Mouse (Mus musculus): ENCODE data around the gene Ndel1.

DNA sequence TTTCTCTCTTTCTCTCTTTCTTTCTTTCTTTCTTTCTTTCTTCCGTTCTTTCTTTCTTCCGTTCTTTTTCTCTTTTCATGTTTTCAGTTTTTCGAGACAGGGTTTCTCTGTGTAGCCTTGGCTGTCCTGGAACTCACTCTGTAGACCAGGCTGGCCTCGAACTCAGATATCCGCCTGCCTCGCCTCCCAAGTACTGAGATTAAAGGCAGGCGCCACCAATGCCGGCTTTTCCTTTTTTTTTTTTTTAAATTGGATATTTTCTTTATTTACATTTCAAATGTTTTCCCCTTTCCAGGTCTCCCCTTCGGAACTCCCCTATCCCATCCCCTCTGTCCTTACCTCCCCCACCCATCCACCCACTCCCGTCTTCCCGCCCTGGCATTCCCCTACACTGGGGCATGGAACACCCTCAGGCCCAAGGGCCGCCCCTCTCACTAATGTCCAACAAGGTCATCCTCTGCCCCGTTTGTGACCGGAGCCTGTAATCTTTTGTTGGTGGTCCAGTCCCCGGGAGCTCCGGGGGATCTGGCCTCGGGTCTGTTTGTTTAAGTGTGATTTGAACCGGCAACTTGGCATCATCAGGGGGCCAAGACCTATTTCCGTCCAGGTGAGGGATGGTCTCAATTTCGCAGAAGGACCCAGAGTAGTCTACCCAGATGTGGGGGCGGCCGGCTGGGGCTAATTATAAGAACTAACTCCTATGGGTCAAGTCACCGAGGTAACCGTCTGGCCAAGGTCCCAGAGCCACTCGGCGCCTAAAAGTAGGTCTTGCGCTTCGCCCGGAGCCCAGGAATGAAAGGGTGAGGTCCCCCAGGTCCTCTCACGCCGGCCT, 29.1 kb upstream of the Ndel1 start:
- TF ChIP-seq CTCF (conservative IDR thresholded peaks at IDR 0.05 in 1 of 2, IDR thresholded peaks at IDR 0.05 in 1 of 2; ENCODE audit: low read depth in 2 of 2, low read length in 2 of 2) (no peak), HCFC1 (IDR thresholded peaks at IDR 0.05; ENCODE audit: low read depth, low read length) (no peak), POLR2A (IDR thresholded peaks at IDR 0.05; ENCODE audit: low read depth, low read length) (no peak), TBP (conservative IDR thresholded peaks at IDR 0.05; ENCODE audit: low read depth, low read length) (no peak), MEF2A (IDR thresholded peaks at IDR 0.05; ENCODE audit: borderline replicate concordance, low read depth, low read length) (no peak), ZC3H11A (IDR thresholded peaks at IDR 0.05; ENCODE audit: low read depth, low read length) (no peak), ZKSCAN1 (IDR thresholded peaks at IDR 0.05; ENCODE audit: borderline replicate concordance, low read depth, low read length) (no peak), EP300 (IDR thresholded peaks at IDR 0.05; ENCODE audit: low read length) (no peak)
